Mouse (Mus musculus): ENCODE measurements around the gene Gab1. TPM values are rescaled to one million over a fixed set of nuclear protein-coding genes. Genes with fewer than 3 reads are reported as not detected.

Gab1 gene
- polyA plus RNA-seq, 1 experiment from 2014 or later = 7.3 TPM

GRCm38 (mm10) chr8:80825136-80825535 is 55.2 kb downstream of the Gab1 start:
- TF ChIP-seq EP300 (optimal IDR thresholded peaks at IDR 0.05) (no peak), CTCF (IDR thresholded peaks at IDR 0.05; ENCODE audit: low read depth) (no peak)
- Histone ChIP-seq H3K9ac (ENCODE audit: low read length) (no peak overlapping the region), H3K9me3 (ENCODE audit: control insufficient read depth, low read length) (no peaks in the 10 kb centered on the region), H3K4me1 (replicated peaks; ENCODE audit: control insufficient read depth, insufficient read depth) (0 out of 2 replicates have a peak, but pooled peaks cover 2% of the 10 kb centered on the region), H3K4me3 (ENCODE audit: low read depth, low read length) (no peak overlapping the region), H3K36me3 (ENCODE audit: control insufficient read depth, insufficient read depth, low read length) (no peaks in the 10 kb centered on the region), H3K27ac (replicated peaks) (no peak overlapping the region), H3K4me2 (replicated peaks; ENCODE audit: low read depth) (no peak overlapping the region), H3K27me3 (ENCODE audit: control insufficient read depth, insufficient read depth, low read length) (no peaks in the 10 kb centered on the region)
- WGBS = 69% methylated on average over 4 of the region's 4 CpGs
- no peak for DNase-seq (ENCODE audit: low spot score)
- ATAC-seq (ENCODE audit: low FRiP score, low TSS enrichment) = no peak

- Histone ChIP-seq H3K4me2 (replicated peaks; ENCODE audit: low read depth) (no peak overlapping the region), H3K4me3 (ENCODE audit: low read depth, low read length) (no peak overlapping the region), H3K9ac (ENCODE audit: low read length) (no peak overlapping the region), H3K27ac (replicated peaks) (no peak overlapping the region), H3K36me3 (ENCODE audit: control insufficient read depth, insufficient read depth, low read length) (no peaks in the 10 kb centered on the region), H3K27me3 (ENCODE audit: control insufficient read depth, insufficient read depth, low read length) (no peaks in the 10 kb centered on the region), H3K4me1 (replicated peaks; ENCODE audit: control insufficient read depth, insufficient read depth) (peaks cover 2% of the 10 kb centered on the region; the same call in 1 of the 2 replicates), H3K9me3 (ENCODE audit: control insufficient read depth, low read length) (no peaks in the 10 kb centered on the region)
- 57% methylated on average over 5 of the region's 5 CpGs for WGBS
- TF ChIP-seq EP300 (optimal IDR thresholded peaks at IDR 0.05) = no peak
- no peak for TF ChIP-seq CTCF (IDR thresholded peaks at IDR 0.05; ENCODE audit: low read depth)
- DNase-seq (ENCODE audit: low spot score) (no peak), ATAC-seq (ENCODE audit: low FRiP score, low TSS enrichment) (no peak)
Measured at GRCm38 (mm10) chr8:80824426-80824825, 55.9 kb downstream of the Gab1 start.

- Histone ChIP-seq H3K36me3 (ENCODE audit: control insufficient read depth, insufficient read depth, low read length) (no peaks in the 10 kb centered on the region), H3K27ac (replicated peaks) (no peak overlapping the region)
Measured at GRCm38 (mm10) chr8:80823250-80823649, 57.1 kb downstream of the Gab1 start.

GRCm38 (mm10) chr8:80821367-80822225 is 58.7 kb downstream of the Gab1 start:
- Histone ChIP-seq H3K4me3 (ENCODE audit: low read depth, low read length) (no peak overlapping the region), H3K9ac (ENCODE audit: low read length) (no peak overlapping the region), H3K9me3 (ENCODE audit: control insufficient read depth, low read length) (no peaks in the 10 kb centered on the region), H3K27me3 (ENCODE audit: control insufficient read depth, insufficient read depth, low read length) (no peaks in the 10 kb centered on the region), H3K4me2 (replicated peaks; ENCODE audit: low read depth) (no peak overlapping the region), H3K27ac (replicated peaks) (0 out of 2 replicates have a peak overlapping the region, but pooled peaks have one; percentile 8), H3K4me1 (replicated peaks; ENCODE audit: control insufficient read depth, insufficient read depth) (peaks cover 4% of the 10 kb centered on the region; the same call in 1 of the 2 replicates), H3K36me3 (ENCODE audit: control insufficient read depth, insufficient read depth, low read length) (no peaks in the 10 kb centered on the region)
- no peak for TF ChIP-seq EP300 (optimal IDR thresholded peaks at IDR 0.05)
- no peak for TF ChIP-seq CTCF (IDR thresholded peaks at IDR 0.05; ENCODE audit: low read depth)
- ATAC-seq (ENCODE audit: low FRiP score, low TSS enrichment) = peak; percentile 70; the same call in 1 of the 2 replicates
- 48% methylated on average over 12 of the region's 12 CpGs for WGBS
- DNase-seq (ENCODE audit: low spot score) = peak; percentile 46

More at GRCm38 (mm10) chr8:80823250-80823649, 57.1 kb downstream of the Gab1 start:
- ATAC-seq (ENCODE audit: low FRiP score, low TSS enrichment) (no peak), DNase-seq (ENCODE audit: low spot score) (no peak)
- Histone ChIP-seq H3K4me3 (ENCODE audit: low read depth, low read length) (no peak overlapping the region), H3K9me3 (ENCODE audit: control insufficient read depth, low read length) (no peaks in the 10 kb centered on the region), H3K4me2 (replicated peaks; ENCODE audit: low read depth) (no peak overlapping the region), H3K27me3 (ENCODE audit: control insufficient read depth, insufficient read depth, low read length) (no peaks in the 10 kb centered on the region), H3K4me1 (replicated peaks; ENCODE audit: control insufficient read depth, insufficient read depth) (peaks cover 4% of the 10 kb centered on the region; the same call in 1 of the 2 replicates), H3K9ac (ENCODE audit: low read length) (no peak overlapping the region; the same call in 1 of the 2 replicates)
- WGBS = 72% methylated on average over 5 of the region's 5 CpGs
- no peak for TF ChIP-seq EP300 (optimal IDR thresholded peaks at IDR 0.05)
- no peak for TF ChIP-seq CTCF (IDR thresholded peaks at IDR 0.05; ENCODE audit: low read depth)

GRCm38 (mm10) chr8:80818978-80819377 is 61.3 kb downstream of the Gab1 start:
- ATAC-seq (ENCODE audit: low FRiP score, low TSS enrichment) (0 out of 2 replicates have a peak, but pooled peaks have one; percentile 45), DNase-seq (ENCODE audit: low spot score) (peak; percentile 32)
- no peak overlapping the region for H3K9ac ChIP-seq (ENCODE audit: low read length)
- H3K27me3 ChIP-seq (ENCODE audit: control insufficient read depth, insufficient read depth, low read length) = no peaks in the 10 kb centered on the region
- TF ChIP-seq EP300 (optimal IDR thresholded peaks at IDR 0.05) = no peak
- no peak for TF ChIP-seq CTCF (IDR thresholded peaks at IDR 0.05; ENCODE audit: low read depth)
- no peaks in the 10 kb centered on the region for H3K9me3 ChIP-seq (ENCODE audit: control insufficient read depth, low read length)
- no peak overlapping the region for H3K4me3 ChIP-seq (ENCODE audit: low read depth, low read length)
- WGBS = 50% methylated on average over 6 of the region's 6 CpGs
- H3K36me3 ChIP-seq (ENCODE audit: control insufficient read depth, insufficient read depth, low read length) = no peaks in the 10 kb centered on the region
- H3K4me2 ChIP-seq (replicated peaks; ENCODE audit: low read depth) = no peak overlapping the region
- peak overlapping the region; percentile 53 for H3K27ac ChIP-seq (replicated peaks)
- H3K4me1 ChIP-seq (replicated peaks; ENCODE audit: control insufficient read depth, insufficient read depth) = peaks cover 11% of the 10 kb centered on the region

- H3K36me3 ChIP-seq (ENCODE audit: control insufficient read depth, insufficient read depth, low read length) = no peaks in the 10 kb centered on the region
- DNase-seq (ENCODE audit: low spot score) (no peak), ATAC-seq (ENCODE audit: low FRiP score, low TSS enrichment) (no peak)
- H3K4me3 ChIP-seq (ENCODE audit: low read depth, low read length) = no peak overlapping the region
- no peak overlapping the region for H3K4me2 ChIP-seq (replicated peaks; ENCODE audit: low read depth)
- H3K9me3 ChIP-seq (ENCODE audit: control insufficient read depth, low read length) = no peaks in the 10 kb centered on the region
- H3K27me3 ChIP-seq (ENCODE audit: control insufficient read depth, insufficient read depth, low read length) = no peaks in the 10 kb centered on the region
- peaks cover 10% of the 10 kb centered on the region for H3K4me1 ChIP-seq (replicated peaks; ENCODE audit: control insufficient read depth, insufficient read depth)
- TF ChIP-seq EP300 (optimal IDR thresholded peaks at IDR 0.05) (no peak), CTCF (IDR thresholded peaks at IDR 0.05; ENCODE audit: low read depth) (peak; percentile 39)
- WGBS = 75% methylated on average over 2 of the region's 2 CpGs
- H3K9ac ChIP-seq (ENCODE audit: low read length) = no peak overlapping the region
- H3K27ac ChIP-seq (replicated peaks) = 0 out of 2 replicates have a peak overlapping the region, but pooled peaks have one; percentile 18
Measured at GRCm38 (mm10) chr8:80817065-80817464, 63.3 kb downstream of the Gab1 start.
